Mouse (Mus musculus) C2C12 (cell line): ENCODE results near the gene Eif3d.
A peak's percentile ranks its signal among the peaks of the same experiment; 100 is the strongest.

ENCODE experiments used
- CEBPB ChIP-seq: IDR thresholded peaks from one replicate; pipeline ENCODE4 v1.6.1; 2011; ENCODE audit warnings: low read depth, mild to moderate bottlenecking, control low read depth, moderate library complexity
- CTCF ChIP-seq: IDR thresholded peaks from one replicate; pipeline ENCODE4 v1.5.1; 2011; ENCODE audit not compliant: control insufficient read depth, insufficient read depth, insufficient read length
- FOSL1 ChIP-seq: IDR thresholded peaks from one replicate; pipeline ENCODE4 v1.8.0; 2011; ENCODE audit warnings: mild to moderate bottlenecking, low read length; ENCODE audit not compliant: poor library complexity, insufficient read depth, severe bottlenecking
- MAX ChIP-seq: IDR thresholded peaks from one replicate; pipeline ENCODE4 v1.6.1; 2011; ENCODE audit warnings: mild to moderate bottlenecking, control low read depth
- MYOG ChIP-seq: IDR thresholded peaks from one replicate; pipeline ENCODE4 v1.6.1; 2011; ENCODE audit not compliant: control insufficient read depth, insufficient read length; ENCODE audit errors: extremely low read depth

- peak; percentile 71 for TF ChIP-seq CTCF
- TF ChIP-seq MAX: no peak
- no peak for TF ChIP-seq FOSL1
- no peak for TF ChIP-seq MYOG
- no peak for TF ChIP-seq CEBPB
Measured at GRCm38 (mm10) chr15:77920511-77921462, 49.8 kb downstream of the Eif3d start.
